Mouse (Mus musculus) ovary, adult 18-20 months (tissue): Measurements from ENCODE around the gene Ercc1.

ENCODE experiments used
- DNase-seq: peaks from one replicate; pipeline ENCODE4 v3.0.0; 2022; ENCODE audit warnings: low spot score, mixed read lengths

Gene Ercc1

GRCm38 (mm10) chr7:19368380-19368779 lies 23.8 kb downstream of the Ercc1 start:
- DNase-seq, result no peak

GRCm38 (mm10) chr7:19369823-19370425 lies 25.3 kb downstream of the Ercc1 start:
- DNase-seq, result no peak

DNA sequence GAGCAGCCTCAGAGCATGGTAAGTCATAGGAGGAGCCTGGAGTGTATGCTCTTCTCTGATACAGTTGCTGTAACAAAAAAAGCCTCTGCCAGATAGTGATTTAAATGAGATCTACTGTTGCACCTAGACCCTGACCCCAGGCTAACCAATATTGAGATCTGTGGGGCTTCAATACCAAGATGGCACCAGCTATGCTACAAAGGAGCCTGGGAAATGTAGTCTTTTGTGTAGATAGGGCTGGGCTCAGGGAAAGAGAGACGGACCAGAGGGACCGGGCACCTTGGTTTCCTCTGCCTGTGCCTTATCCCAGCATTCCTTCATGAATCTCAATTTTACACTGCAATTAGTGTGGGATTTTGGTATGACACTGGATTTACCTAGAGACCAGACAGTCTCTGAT lies 28.8 kb downstream of the Ercc1 start:
- DNase-seq, result no peak

DNA sequence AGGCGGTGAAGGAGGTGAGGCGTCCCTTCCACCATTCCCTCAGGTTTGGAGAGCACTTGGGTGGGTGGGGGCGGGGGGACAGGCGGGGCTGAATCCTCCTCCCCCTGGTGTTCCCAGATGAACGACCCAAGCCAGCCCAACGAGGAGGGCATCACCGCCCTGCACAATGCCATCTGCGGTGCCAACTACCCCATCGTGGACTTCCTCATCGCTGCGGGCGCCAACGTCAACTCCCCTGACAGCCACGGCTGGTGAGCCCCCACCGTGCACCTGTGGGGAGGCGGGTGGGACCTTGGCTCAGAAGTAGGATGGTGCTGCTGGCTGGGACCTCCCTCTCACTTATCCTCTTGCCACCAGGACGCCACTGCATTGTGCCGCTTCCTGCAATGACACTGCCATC lies 30.8 kb downstream of the Ercc1 start:
- DNase-seq, result no peak

- no peak for DNase-seq
Observed at GRCm38 (mm10) chr7:19376019-19376418, 31.4 kb downstream of the Ercc1 start.

- DNase-seq, result no peak
Observed at GRCm38 (mm10) chr7:19378049-19378448, 33.5 kb downstream of the Ercc1 start.

DNA sequence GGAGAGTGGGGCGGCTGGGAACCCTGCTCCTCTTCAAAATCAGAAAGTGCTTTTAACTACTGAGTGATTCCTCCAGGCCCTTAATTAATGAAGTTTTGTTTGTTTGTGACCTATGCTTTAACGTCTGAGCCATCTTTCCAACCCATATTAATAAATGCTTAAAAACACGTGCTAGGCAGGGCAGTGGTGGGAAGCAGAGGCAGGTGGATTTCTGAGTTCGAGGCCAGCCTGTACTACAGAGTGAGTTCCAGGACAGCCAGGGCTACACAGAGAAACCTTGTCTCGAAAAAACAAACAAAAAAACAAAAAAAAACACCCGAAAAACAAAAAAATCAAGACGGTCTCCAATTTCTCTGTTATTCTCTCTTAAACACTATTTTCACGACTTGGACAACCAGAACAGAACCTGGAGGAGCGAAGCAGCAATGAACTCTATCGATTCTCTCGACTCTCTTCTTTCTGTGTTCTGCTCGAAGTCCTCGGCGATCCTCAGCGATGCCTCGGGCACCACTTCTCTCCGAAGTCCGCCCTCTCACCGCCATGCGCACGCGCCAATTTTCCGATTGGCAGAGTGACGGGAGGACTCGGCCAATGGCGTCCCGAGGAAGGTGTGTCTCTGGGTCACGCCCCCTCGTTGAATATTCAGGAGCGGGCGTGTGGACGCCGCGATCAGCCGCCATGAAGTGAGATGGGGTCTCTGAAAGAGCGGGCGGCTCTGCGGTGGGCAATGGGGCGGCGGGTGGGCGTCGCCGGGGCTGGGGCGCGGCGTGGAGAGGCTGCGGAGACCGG lies 37.0 kb downstream of the Ercc1 start, which contains the start of gene Ercc2:
Gene Ercc2 (plus strand): TSS at position 634 of the 789 bp plus-strand sequence.
- peak; percentile 97 for DNase-seq

- no peak for DNase-seq
Observed at GRCm38 (mm10) chr7:19382166-19382541, 37.6 kb downstream of the Ercc1 start.

DNA sequence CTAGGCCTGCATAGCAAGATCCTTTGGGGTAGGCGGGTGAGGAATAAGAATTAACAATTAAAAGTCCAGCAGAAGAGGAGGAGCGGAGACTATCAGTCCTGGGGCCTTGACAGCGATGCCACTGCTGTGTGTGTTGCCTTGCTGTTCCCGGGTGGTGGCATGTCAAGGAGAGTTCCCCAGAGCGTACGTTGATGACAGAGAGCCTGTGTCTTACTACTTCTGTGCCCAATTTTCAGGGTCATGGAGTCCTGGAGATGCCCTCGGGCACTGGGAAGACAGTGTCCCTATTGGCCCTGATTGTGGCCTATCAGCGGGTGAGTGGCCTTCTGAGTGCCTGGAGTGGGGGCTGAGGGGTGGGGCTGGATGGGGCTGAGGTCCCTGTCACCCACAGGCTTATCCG lies 39.1 kb downstream of the Ercc1 start:
- no peak for DNase-seq

- DNase-seq, result no peak
Observed at GRCm38 (mm10) chr7:19388699-19389413, 44.3 kb downstream of the Ercc1 start.

DNA sequence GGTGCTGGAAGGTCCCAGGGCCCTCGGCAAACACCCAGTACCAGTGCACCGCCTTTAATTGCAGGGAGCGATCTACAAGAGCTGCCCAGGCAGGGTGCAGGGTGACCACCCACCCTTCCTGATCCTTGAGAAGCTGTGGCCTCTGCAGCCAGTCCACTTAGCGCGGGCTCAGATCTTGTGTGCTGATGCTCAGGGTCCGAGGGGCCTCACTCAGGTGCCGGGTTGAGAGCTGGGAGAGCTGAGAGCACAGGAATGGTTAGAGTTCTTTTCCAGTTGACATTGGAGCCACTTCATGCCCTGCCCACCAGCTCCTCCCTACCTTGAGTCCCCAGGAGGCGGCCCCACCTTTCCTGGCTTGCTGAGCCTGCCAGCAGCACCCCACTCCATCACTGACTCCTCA lies 49.9 kb downstream of the Ercc1 start:
- no peak for DNase-seq

- no peak for DNase-seq
Observed at GRCm38 (mm10) chr7:19399496-19400280, 55.1 kb downstream of the Ercc1 start.

GRCm38 (mm10) chr7:19400946-19401345 lies 56.4 kb downstream of the Ercc1 start:
- no peak for DNase-seq

GRCm38 (mm10) chr7:19402535-19403112 lies 58.0 kb downstream of the Ercc1 start:
- DNase-seq, result no peak

DNA sequence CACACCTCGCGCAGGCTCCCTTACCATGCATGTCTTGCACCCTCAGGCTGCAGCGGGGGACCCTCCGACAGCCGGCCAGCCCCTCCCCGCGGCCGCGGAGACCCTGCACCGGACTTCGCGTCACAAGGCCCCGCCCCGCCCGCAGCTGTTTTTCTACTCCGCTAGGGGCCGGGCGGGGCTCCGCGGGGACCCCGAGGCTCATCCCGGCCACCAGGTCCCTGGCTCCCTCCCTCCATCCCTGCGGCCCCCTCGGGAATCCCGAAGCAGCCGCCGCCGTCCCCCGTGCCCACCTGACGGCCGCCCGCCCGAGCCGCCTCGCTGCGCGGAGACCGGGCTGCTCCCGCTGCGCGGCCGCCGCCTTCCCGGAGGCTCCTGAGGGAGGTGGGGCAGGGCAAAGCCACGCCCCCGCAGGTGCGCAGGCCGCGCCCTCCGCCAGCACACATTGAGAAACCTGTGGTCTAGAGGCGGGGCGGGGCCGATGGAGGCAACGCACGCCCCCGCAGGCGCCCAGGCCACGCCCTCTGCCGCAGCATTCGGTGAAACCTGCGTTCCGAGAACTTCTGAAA lies 59.2 kb downstream of the Ercc1 start, which contains the start of gene Klc3:
Gene Klc3 (minus strand): TSS at position 374 of the 566 bp plus-strand sequence.
- DNase-seq, result peak; percentile 43

DNA sequence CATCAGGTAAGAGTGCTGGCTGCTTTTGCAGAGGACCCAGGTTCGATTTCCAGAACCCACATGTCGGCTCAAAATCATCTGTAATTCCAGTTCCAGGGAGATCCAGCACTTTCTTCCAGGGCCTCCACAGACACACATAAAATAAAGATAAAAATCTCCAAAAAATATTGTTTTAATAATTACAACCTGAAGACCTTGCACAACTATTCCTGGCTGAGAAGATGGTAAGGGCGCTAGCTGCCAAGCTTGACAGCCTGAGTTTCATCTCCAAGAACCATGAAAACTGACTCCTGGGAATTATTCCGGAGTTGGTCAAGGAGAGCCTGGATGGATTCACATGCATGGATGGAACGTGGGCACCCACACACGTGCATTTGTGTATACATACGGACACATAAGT lies 59.9 kb downstream of the Ercc1 start, which contains the start of gene Ckm:
Gene Ckm (plus strand): TSS at position 301 of the 400 bp plus-strand sequence.
- DNase-seq, result no peak

DNA sequence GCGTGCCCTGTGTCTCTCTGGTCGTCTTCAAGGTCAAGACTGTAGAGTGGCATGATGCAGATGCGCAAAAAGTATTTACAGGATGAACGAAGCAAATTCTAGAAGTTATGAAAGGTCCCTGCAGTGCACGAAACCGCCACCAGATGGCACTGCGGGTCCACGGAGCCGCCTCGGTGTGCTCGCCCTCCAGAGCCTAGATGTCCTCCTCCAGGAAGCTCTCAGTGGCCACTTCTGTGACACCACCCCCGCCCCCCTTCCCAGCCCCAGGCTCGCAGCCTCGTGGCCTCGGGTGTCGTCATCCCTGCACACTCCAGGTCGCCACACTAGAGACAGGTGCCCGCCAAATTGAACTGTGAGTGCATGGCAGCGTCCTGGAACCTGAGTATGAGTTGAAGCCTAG lies 60.8 kb downstream of the Ercc1 start:
- no peak for DNase-seq
